Mouse (Mus musculus): ENCODE data around the gene Olfr558. TPM values are rescaled to one million over a fixed set of nuclear protein-coding genes. Genes with fewer than 3 reads are reported as not detected.

Olfr558 gene
- 0.45 and 0.75 TPM in 2 replicates for polyA plus RNA-seq (2015; fragmentation: Nextera tagmentation; extraction: Ambion mirVana)

DNA sequence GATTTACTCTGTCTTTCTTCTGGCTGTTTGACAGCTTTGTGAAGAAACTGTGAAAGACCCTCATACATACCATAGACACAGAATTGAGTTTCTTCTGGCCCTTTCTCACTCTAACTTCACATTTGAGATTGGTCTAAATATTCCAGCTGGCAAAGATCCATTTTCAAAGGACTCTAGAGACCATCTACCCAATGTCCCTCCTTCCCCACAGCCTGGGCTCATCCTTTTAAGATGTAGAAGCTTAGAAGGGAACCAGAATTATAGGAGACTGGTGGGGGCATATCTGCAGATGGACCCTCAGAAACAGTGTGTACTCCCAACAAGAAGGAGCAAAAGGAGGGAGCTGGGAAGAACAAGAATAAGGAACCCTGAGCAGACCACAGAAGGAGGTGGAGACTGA lies at the start of gene Olfr558:
Gene Olfr558, plus strand, starts transcription at position 301 of the 400 bp plus-strand sequence.
- Histone ChIP-seq H3K36me3 (ENCODE audit: control insufficient read depth, insufficient read depth, low read length) (no peaks in the 10 kb centered on the region), H3K27me3 (ENCODE audit: control insufficient read depth, insufficient read depth, low read length) (no peaks in the 10 kb centered on the region), H3K9me3 (replicated peaks; ENCODE audit: control insufficient read depth, low read length) (no peaks in the 10 kb centered on the region), H3K4me2 (ENCODE audit: low read depth, low read length) (no peak within 1 kb of the TSS), H3K4me3 (replicated peaks; ENCODE audit: low read length) (no peak within 1 kb of the TSS), H3K4me1 (ENCODE audit: control insufficient read depth, insufficient read depth, low read length) (no peaks in the 10 kb centered on the region), H3K9ac (ENCODE audit: low read length) (no peak within 1 kb of the TSS), H3K27ac (ENCODE audit: low read length) (no peak within 1 kb of the TSS)
- no peak for ATAC-seq (ENCODE audit: insufficient read depth, low FRiP score)

DNA sequence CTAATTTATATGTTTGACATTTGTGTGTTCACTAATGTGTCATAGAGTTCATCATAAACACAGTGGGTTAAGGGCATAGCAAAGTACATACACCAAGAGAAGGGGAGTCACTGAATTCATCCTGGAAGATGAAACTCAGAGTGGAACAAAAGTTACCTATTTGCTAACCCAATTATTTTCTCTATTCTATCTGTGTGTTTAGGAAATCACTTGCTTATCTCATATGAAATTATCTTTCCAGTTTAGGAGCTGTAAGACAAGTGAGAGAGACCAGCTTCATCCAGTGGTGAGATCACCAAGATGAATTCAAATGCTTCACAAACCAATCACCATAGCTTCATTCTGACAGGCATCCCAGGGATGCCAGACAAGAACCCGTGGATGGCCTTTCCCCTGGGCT lies 43.5 kb upstream of the Olfr558 start, which contains the start of gene Olfr555:
Gene Olfr555, plus strand, starts transcription at position 301 of the 400 bp plus-strand sequence.
- Histone ChIP-seq H3K9ac (ENCODE audit: low read length) (no peak within 1 kb of the TSS), H3K27me3 (ENCODE audit: control insufficient read depth, insufficient read depth, low read length) (no peaks in the 10 kb centered on the region), H3K4me3 (replicated peaks; ENCODE audit: low read length) (no peak within 1 kb of the TSS), H3K9me3 (replicated peaks; ENCODE audit: control insufficient read depth, low read length) (no peaks in the 10 kb centered on the region), H3K4me1 (ENCODE audit: control insufficient read depth, insufficient read depth, low read length) (no peaks in the 10 kb centered on the region), H3K4me2 (ENCODE audit: low read depth, low read length) (no peak within 1 kb of the TSS), H3K27ac (ENCODE audit: low read length) (no peak within 1 kb of the TSS), H3K36me3 (ENCODE audit: control insufficient read depth, insufficient read depth, low read length) (no peaks in the 10 kb centered on the region)
- WGBS: 71% methylated on average over 1 of the region's 1 CpGs
- ATAC-seq (ENCODE audit: insufficient read depth, low FRiP score): no peak

DNA sequence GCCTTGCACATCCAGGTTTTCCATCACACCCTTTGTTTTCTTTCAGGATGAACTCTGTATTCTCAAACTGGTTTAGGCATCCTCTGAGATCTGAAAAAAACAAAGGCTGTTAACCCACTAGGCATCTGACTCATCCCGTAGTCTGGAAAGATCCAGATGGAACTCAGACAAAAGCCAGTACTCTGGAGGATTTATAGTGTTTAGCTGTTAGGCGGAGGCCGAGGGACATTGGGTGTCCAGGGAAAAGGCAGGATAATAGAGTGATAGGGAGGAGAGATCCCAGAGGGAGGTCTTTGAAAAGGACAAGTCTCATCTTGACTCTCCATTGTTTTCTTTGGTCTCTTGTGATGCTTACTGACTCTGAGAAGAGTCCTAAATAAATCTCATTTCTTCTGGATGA lies 37.4 kb upstream of the Olfr558 start, which contains the start of gene Olfr556:
Gene Olfr556, plus strand, starts transcription at position 301 of the 400 bp plus-strand sequence.
- no peak within 1 kb of the TSS for H3K4me2 ChIP-seq (ENCODE audit: low read depth, low read length)
- no peaks in the 10 kb centered on the region for H3K36me3 ChIP-seq (ENCODE audit: control insufficient read depth, insufficient read depth, low read length)
- H3K4me1 ChIP-seq (ENCODE audit: control insufficient read depth, insufficient read depth, low read length): no peaks in the 10 kb centered on the region
- H3K9ac ChIP-seq (ENCODE audit: low read length): no peak within 1 kb of the TSS
- no peaks in the 10 kb centered on the region for H3K9me3 ChIP-seq (replicated peaks; ENCODE audit: control insufficient read depth, low read length)
- ATAC-seq (ENCODE audit: insufficient read depth, low FRiP score): no peak
- WGBS: 46% methylated on average over 3 of the region's 3 CpGs
- no peak within 1 kb of the TSS for H3K4me3 ChIP-seq (replicated peaks; ENCODE audit: low read length)
- no peak within 1 kb of the TSS for H3K27ac ChIP-seq (ENCODE audit: low read length)
- no peaks in the 10 kb centered on the region for H3K27me3 ChIP-seq (ENCODE audit: control insufficient read depth, insufficient read depth, low read length)

DNA sequence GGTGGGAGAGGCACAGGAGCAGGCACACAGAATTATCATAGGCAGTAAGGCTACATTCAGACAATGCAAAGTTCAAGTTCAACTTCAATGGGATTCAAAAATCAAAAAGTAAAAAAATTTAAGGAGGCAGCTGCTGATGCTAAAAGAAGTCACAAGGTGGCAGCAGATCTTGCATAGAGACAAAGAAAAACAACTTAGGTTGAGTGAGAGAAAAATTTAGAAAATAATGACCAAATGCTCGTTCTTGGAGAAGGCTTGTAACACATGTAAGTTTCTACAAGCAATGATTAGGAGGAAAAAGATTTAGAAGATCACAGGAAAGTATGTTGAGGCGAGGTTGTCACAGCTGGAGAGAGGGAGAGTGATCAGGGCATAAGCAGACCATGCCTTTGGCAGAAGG lies 36.6 kb upstream of the Olfr558 start:
- Histone ChIP-seq H3K4me1 (ENCODE audit: control insufficient read depth, insufficient read depth, low read length) (no peaks in the 10 kb centered on the region), H3K9me3 (replicated peaks; ENCODE audit: control insufficient read depth, low read length) (no peaks in the 10 kb centered on the region), H3K4me3 (replicated peaks; ENCODE audit: low read length) (no peak overlapping the region), H3K9ac (ENCODE audit: low read length) (no peak overlapping the region), H3K27me3 (ENCODE audit: control insufficient read depth, insufficient read depth, low read length) (no peaks in the 10 kb centered on the region), H3K36me3 (ENCODE audit: control insufficient read depth, insufficient read depth, low read length) (no peaks in the 10 kb centered on the region), H3K27ac (ENCODE audit: low read length) (no peak overlapping the region), H3K4me2 (ENCODE audit: low read depth, low read length) (no peak overlapping the region)
- WGBS: 27% methylated on average over 2 of the region's 2 CpGs
- no peak for ATAC-seq (ENCODE audit: insufficient read depth, low FRiP score)

DNA sequence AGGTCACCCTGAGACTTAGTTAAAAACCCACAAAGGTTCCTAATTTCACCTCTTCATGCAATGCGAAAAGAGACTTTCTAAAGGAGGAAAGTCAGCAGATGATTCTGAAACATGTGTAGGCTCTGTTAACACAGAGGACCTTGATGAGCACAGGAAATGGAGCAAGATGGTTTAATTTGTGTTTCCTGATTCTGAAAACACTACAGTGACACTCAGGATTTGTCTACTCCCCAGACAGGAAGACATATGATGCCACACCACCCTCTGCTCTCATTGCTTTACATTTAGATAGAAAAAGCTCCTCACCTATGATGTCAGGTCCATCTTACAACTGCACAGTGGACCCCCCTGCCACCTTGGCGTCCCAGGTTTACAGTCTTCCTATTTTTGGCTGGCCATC lies 25.8 kb upstream of the Olfr558 start:
- no peak for ATAC-seq (ENCODE audit: insufficient read depth, low FRiP score)
- 79% methylated on average over 2 of the region's 2 CpGs for WGBS
- Histone ChIP-seq H3K9me3 (replicated peaks; ENCODE audit: control insufficient read depth, low read length) (no peaks in the 10 kb centered on the region), H3K4me2 (ENCODE audit: low read depth, low read length) (no peak overlapping the region), H3K36me3 (ENCODE audit: control insufficient read depth, insufficient read depth, low read length) (no peaks in the 10 kb centered on the region), H3K9ac (ENCODE audit: low read length) (no peak overlapping the region), H3K27me3 (ENCODE audit: control insufficient read depth, insufficient read depth, low read length) (no peaks in the 10 kb centered on the region), H3K4me3 (replicated peaks; ENCODE audit: low read length) (no peak overlapping the region), H3K27ac (ENCODE audit: low read length) (no peak overlapping the region), H3K4me1 (ENCODE audit: control insufficient read depth, insufficient read depth, low read length) (no peaks in the 10 kb centered on the region)

DNA sequence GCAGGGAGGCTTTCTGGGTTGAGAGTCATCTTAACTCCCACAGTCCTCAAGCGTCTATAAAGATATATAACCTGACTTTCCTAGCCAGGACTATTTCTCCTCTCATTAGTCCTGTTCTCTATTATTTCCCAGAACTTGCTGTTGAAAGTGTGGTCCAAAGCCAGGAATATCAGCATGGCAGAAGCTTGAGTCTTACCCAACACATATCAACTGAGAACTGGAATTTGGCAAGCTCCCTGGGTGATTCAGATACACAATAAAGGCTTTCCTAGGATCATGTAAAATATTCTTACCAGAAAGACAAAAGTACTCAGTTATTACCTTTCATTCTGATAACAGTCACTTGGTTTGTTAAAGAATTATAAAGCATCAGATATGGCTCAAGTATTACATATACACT lies 20.1 kb upstream of the Olfr558 start:
- 81% methylated on average over 1 of the region's 1 CpGs for WGBS
- no peaks in the 10 kb centered on the region for H3K4me1 ChIP-seq (ENCODE audit: control insufficient read depth, insufficient read depth, low read length)
- no peak for ATAC-seq (ENCODE audit: insufficient read depth, low FRiP score)

DNA sequence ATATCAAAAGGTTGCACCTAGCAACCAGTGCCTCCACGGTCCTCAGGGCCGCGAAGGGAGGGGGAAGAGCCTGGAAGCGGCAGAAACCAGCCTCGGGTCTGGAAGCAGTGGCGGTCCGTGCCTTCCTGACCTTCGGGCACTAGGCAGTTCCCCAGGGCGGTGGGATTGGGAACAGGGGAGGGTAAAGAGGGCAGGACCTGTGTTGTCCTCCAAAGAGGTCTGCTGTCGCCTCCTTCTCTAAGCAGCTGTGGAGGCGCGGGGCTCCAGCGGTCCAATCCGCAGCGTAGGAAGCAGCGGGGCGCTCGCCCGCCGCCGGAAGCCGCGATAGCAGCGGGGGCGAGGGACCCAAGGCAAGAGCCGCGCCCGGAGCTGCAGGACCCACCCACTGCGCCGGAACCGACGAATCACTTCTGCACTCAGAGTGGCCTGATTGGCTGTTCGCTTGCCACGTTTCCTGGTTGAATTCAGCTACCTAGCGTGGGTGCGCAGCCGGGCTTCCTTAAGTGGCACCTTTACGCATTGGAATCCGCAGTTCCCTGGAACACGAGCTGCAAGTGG lies 15.0 kb upstream of the Olfr558 start, which contains the start of gene Trim68:
Gene Trim68, minus strand, starts transcription at position 384 of the 558 bp plus-strand sequence.
- Histone ChIP-seq H3K27ac (ENCODE audit: low read length) (peak within 1 kb of the TSS; percentile 94), H3K9me3 (replicated peaks; ENCODE audit: control insufficient read depth, low read length) (no peaks in the 10 kb centered on the region), H3K27me3 (ENCODE audit: control insufficient read depth, insufficient read depth, low read length) (no peaks in the 10 kb centered on the region), H3K4me3 (replicated peaks; ENCODE audit: low read length) (peak within 1 kb of the TSS; percentile 75), H3K4me1 (ENCODE audit: control insufficient read depth, insufficient read depth, low read length) (no peaks in the 10 kb centered on the region), H3K36me3 (ENCODE audit: control insufficient read depth, insufficient read depth, low read length) (no peaks in the 10 kb centered on the region), H3K4me2 (ENCODE audit: low read depth, low read length) (peak within 1 kb of the TSS; percentile 73), H3K9ac (ENCODE audit: low read length) (peak within 1 kb of the TSS; percentile 89)
- WGBS: under 1% methylated on average over 39 of the region's 40 CpGs
- peak; percentile 99 for ATAC-seq (ENCODE audit: insufficient read depth, low FRiP score)

More for the DNA sequence above, 20.1 kb upstream of the Olfr558 start:
- Histone ChIP-seq H3K27me3 (ENCODE audit: control insufficient read depth, insufficient read depth, low read length) (no peaks in the 10 kb centered on the region), H3K4me3 (replicated peaks; ENCODE audit: low read length) (no peak overlapping the region), H3K27ac (ENCODE audit: low read length) (no peak overlapping the region), H3K36me3 (ENCODE audit: control insufficient read depth, insufficient read depth, low read length) (no peaks in the 10 kb centered on the region), H3K9me3 (replicated peaks; ENCODE audit: control insufficient read depth, low read length) (no peaks in the 10 kb centered on the region), H3K4me2 (ENCODE audit: low read depth, low read length) (no peak overlapping the region), H3K9ac (ENCODE audit: low read length) (no peak overlapping the region)

DNA sequence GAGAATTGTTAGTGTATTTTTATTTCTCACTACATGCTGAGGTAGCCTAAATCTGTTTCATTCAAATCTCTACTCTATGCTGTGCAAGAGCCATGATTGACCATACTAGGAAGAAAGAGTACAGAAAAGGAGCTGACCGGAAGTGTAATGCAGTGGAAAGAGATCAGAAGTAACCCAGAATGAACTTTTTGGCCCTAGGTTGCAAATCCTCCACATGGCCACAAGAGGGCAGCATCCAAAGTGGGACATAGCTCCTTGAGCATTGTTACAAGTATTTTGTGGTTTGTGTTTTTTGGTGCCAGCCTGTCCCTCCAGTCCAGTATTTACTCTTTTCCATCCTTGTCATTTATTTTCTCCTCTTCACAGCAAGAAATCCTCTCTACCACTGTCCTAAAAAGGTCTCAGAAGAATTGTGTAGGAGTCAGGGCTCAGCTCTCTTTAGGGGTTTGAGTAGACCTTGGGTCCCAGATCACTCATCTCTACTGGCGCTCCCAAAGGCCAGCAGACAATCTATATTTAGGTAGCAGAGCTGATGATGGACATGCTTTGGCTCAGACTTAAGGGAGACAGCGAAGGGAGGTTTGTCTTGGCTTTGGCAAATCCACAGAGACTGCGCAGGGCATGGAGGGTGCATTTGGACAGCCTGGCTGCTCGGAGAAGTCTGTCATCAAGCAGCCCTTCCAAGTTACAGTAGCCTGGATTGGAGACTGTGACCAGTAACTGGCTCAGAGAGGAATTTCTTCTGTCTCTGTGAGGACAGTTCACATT lies 6.5 kb upstream of the Olfr558 start, which contains the start of gene Olfr557:
Gene Olfr557, plus strand, starts transcription at position 553 of the 768 bp plus-strand sequence.
- ATAC-seq (ENCODE audit: insufficient read depth, low FRiP score): no peak
- no peak within 1 kb of the TSS for H3K27ac ChIP-seq (ENCODE audit: low read length)
- H3K27me3 ChIP-seq (ENCODE audit: control insufficient read depth, insufficient read depth, low read length): no peaks in the 10 kb centered on the region
- H3K4me2 ChIP-seq (ENCODE audit: low read depth, low read length): no peak within 1 kb of the TSS
- no peak within 1 kb of the TSS for H3K9ac ChIP-seq (ENCODE audit: low read length)
- H3K4me1 ChIP-seq (ENCODE audit: control insufficient read depth, insufficient read depth, low read length): no peaks in the 10 kb centered on the region
- H3K36me3 ChIP-seq (ENCODE audit: control insufficient read depth, insufficient read depth, low read length): no peaks in the 10 kb centered on the region
- 76% methylated on average over 5 of the region's 5 CpGs for WGBS
- no peaks in the 10 kb centered on the region for H3K9me3 ChIP-seq (replicated peaks; ENCODE audit: control insufficient read depth, low read length)
- no peak within 1 kb of the TSS for H3K4me3 ChIP-seq (replicated peaks; ENCODE audit: low read length)

DNA sequence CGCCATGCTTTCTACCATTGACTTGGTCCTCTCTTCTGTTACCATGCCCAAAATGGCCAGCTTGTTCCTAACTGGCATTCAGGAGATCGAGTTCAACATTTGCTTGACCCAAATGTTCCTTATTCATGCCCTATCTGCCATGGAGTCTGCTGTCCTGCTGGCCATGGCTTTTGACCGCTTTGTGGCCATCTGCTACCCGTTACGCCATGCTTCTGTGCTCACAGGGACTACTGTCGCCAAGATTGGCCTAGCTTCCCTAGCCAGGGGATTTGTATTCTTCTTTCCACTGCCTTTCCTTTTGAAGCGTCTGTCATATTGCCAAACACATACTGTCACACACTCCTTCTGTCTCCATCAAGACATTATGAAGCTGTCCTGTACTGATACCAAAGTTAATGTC lies 3.6 kb upstream of the Olfr558 start:
- WGBS: 91% methylated on average over 7 of the region's 7 CpGs

More for the DNA sequence above, 3.6 kb upstream of the Olfr558 start:
- Histone ChIP-seq H3K36me3 (ENCODE audit: control insufficient read depth, insufficient read depth, low read length) (no peaks in the 10 kb centered on the region), H3K9ac (ENCODE audit: low read length) (no peak overlapping the region), H3K27me3 (ENCODE audit: control insufficient read depth, insufficient read depth, low read length) (no peaks in the 10 kb centered on the region), H3K9me3 (replicated peaks; ENCODE audit: control insufficient read depth, low read length) (no peaks in the 10 kb centered on the region), H3K4me2 (ENCODE audit: low read depth, low read length) (no peak overlapping the region), H3K4me3 (replicated peaks; ENCODE audit: low read length) (no peak overlapping the region), H3K27ac (ENCODE audit: low read length) (no peak overlapping the region), H3K4me1 (ENCODE audit: control insufficient read depth, insufficient read depth, low read length) (no peaks in the 10 kb centered on the region)
- ATAC-seq (ENCODE audit: insufficient read depth, low FRiP score): no peak

All from stomach, embryonic 16.5 days (tissue).